Mouse (Mus musculus) liver, postnatal 0 days (tissue): ENCODE data around the gene Utrn. TPM values are rescaled to one million over a fixed set of nuclear protein-coding genes. Genes with fewer than 3 reads are reported as not detected.
A peak's percentile ranks its signal among the peaks of the same experiment; 100 is the strongest.

ENCODE experiments used
- ATAC-seq: fragments of 200-750 bp; cut with Nextera tagmentation; 2 replicates; pipeline ENCODE4 v1.8.0; 2017; ENCODE audit warnings: mild to moderate bottlenecking, moderate library complexity
- DNase-seq: peaks from one replicate; pipeline ENCODE4 v3.0.0-alpha.2; 2016
- H3K27ac ChIP-seq: fragments of 300-500 bp; sonication (generic); 2 replicates; pipeline ENCODE4 v1.5.1; 2014; ENCODE audit warnings: antibody characterized with exemption, moderate library complexity, mild to moderate bottlenecking, low read depth
- H3K27me3 ChIP-seq: fragments of 300-500 bp; sonication (generic); 2 replicates; pipeline ENCODE4 v1.6.1; 2014; ENCODE audit warnings: low read length, control low read depth, mixed read lengths; ENCODE audit not compliant: insufficient read depth
- H3K36me3 ChIP-seq: fragments of 300-500 bp; sonication (generic); replicated peaks from 2 replicates; pipeline ENCODE4 v1.6.1; 2014; ENCODE audit warnings: mild to moderate bottlenecking, control low read depth, low read length, moderate library complexity, mixed read lengths; ENCODE audit not compliant: insufficient read depth
- H3K4me1 ChIP-seq: fragments of 300-500 bp; sonication (generic); 2 replicates; pipeline ENCODE4 v1.6.1; 2014; ENCODE audit warnings: antibody characterized with exemption, mild to moderate bottlenecking, control low read depth; ENCODE audit not compliant: insufficient read depth
- H3K4me2 ChIP-seq: fragments of 300-500 bp; sonication (generic); 2 replicates; pipeline ENCODE4 v1.6.1; 2014; ENCODE audit warnings: low read depth, mild to moderate bottlenecking, low read length, moderate library complexity, mixed read lengths
- H3K4me3 ChIP-seq: fragments of 300-500 bp; sonication (generic); 2 replicates; pipeline ENCODE4 v1.5.1; 2014; ENCODE audit warnings: low read depth, low read length
- H3K9ac ChIP-seq: fragments of 300-500 bp; sonication (generic); replicated peaks from 2 replicates; pipeline ENCODE4 v1.6.1; 2014; ENCODE audit warnings: mild to moderate bottlenecking, moderate library complexity
- H3K9me3 ChIP-seq: fragments of 300-500 bp; sonication (generic); 2 replicates; pipeline ENCODE4 v1.6.1; 2016; ENCODE audit warnings: mild to moderate bottlenecking, control low read depth, low read length, mixed read lengths
- CTCF ChIP-seq: sonication (generic); IDR thresholded peaks from 2 replicates; pipeline ENCODE4 v1.5.1; 2016; ENCODE audit warnings: antibody characterized with exemption, low read depth
- EP300 ChIP-seq: IDR thresholded peaks from 2 replicates; pipeline ENCODE4 v1.6.1; 2016; ENCODE audit warnings: antibody characterized with exemption, low read depth, mild to moderate bottlenecking
- WGBS: fragments of 180-500 bp; shearing (Covaris S2); extraction: QIAGEN DNeasy Blood & Tissue Kit; methylation state at CpG from one replicate; pipeline ENCODE4 v1.1.7; 2014; ENCODE audit not compliant: insufficient replicate concordance; 5-methylcytosine and 5-hydroxymethylcytosine counted together
- polyA plus RNA-seq: library from polyadenylated mRNA; unstranded; fragments of >200 nt; fragmentation: Nextera tagmentation; extraction: Ambion mirVana; gene quantifications from 2 replicates; pipeline ENCODE4 v1.2.1, GENCODE M21; 2015

Utrn gene
- polyA plus RNA-seq, 1 experiment from 2014 or later = 9.7 TPM

DNA sequence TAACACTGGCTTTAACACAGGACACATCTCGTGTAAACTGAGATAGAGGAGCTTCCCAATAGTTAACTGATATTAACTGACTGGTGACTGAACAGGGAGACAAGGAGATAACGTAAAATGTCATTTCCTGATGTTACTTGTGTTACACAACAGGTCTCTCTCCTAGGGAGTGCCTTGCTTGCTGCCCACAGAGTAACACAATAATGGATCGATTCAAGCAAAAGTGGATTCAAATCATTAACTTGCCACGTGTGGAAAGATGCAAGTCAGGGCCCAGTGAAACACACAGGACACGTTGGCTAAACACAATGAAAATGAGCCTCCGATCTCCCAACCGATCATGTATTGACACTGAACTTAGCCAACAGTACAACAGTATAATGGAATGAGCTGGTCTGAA lies 281.1 kb downstream of the Utrn start:
- Histone ChIP-seq H3K36me3 (no peaks in the 10 kb centered on the region), H3K27ac (no peak overlapping the region), H3K4me1 (no peaks in the 10 kb centered on the region), H3K4me2 (0 out of 2 replicates have a peak overlapping the region, but pooled peaks have one; percentile 2), H3K27me3 (no peaks in the 10 kb centered on the region), H3K4me3 (no peak overlapping the region), H3K9ac (no peak overlapping the region), H3K9me3 (no peaks in the 10 kb centered on the region)
- DNase-seq (no peak), ATAC-seq (peak; percentile 68)
- TF ChIP-seq CTCF (no peak), EP300 (no peak)
- 53% methylated on average over 7 of the region's 7 CpGs for WGBS

- H3K4me1 ChIP-seq = no peaks in the 10 kb centered on the region
- 91% methylated on average over 1 of the region's 1 CpGs for WGBS
- no peak overlapping the region for H3K4me3 ChIP-seq
- H3K9ac ChIP-seq = no peak overlapping the region
- no peaks in the 10 kb centered on the region for H3K36me3 ChIP-seq
- no peak for TF ChIP-seq EP300
- no peak for TF ChIP-seq CTCF
- H3K9me3 ChIP-seq = no peaks in the 10 kb centered on the region
- no peak for ATAC-seq
- H3K4me2 ChIP-seq = no peak overlapping the region
- H3K27me3 ChIP-seq = no peaks in the 10 kb centered on the region
- H3K27ac ChIP-seq = no peak overlapping the region
- DNase-seq = no peak
These were observed 281.8 kb downstream of the Utrn start for GRCm38 (mm10) chr10:12587318-12587717.

- Histone ChIP-seq H3K27ac (no peak overlapping the region), H3K4me1 (no peaks in the 10 kb centered on the region), H3K4me3 (no peak overlapping the region), H3K9ac (no peak overlapping the region), H3K4me2 (no peak overlapping the region), H3K36me3 (no peaks in the 10 kb centered on the region), H3K27me3 (no peaks in the 10 kb centered on the region), H3K9me3 (no peaks in the 10 kb centered on the region)
- DNase-seq = no peak
- no peak for ATAC-seq
- 87% methylated on average over 2 of the region's 2 CpGs for WGBS
- TF ChIP-seq CTCF = no peak
- TF ChIP-seq EP300 = no peak
These were observed 282.3 kb downstream of the Utrn start for GRCm38 (mm10) chr10:12586825-12587224.

DNA sequence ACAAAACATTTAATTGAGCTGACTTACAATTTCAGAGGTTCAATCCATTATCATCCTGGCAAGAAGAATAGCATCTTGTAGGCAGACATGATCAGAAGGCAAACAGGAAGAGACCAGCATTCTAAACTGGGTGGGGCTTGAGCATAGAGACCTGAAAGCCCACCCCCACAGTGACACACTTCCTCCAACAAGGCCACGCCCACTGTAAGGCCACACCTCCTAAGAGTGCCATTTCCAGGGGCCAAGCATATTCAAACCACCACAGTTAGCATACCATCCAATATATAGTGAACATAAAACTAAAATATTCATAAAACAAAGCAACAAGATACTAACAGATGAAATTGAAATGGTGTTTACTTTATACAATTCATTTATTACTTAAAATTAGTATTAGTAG lies 283.0 kb downstream of the Utrn start:
- no peak overlapping the region for H3K4me3 ChIP-seq
- no peaks in the 10 kb centered on the region for H3K36me3 ChIP-seq
- DNase-seq = no peak
- no peak for TF ChIP-seq CTCF
- no peak for TF ChIP-seq EP300
- H3K4me1 ChIP-seq = no peaks in the 10 kb centered on the region
- ATAC-seq = no peak
- H3K9me3 ChIP-seq = no peaks in the 10 kb centered on the region
- H3K9ac ChIP-seq = no peak overlapping the region
- 79% methylated on average over 1 of the region's 1 CpGs for WGBS
- no peak overlapping the region for H3K27ac ChIP-seq
- no peaks in the 10 kb centered on the region for H3K27me3 ChIP-seq
- no peak overlapping the region for H3K4me2 ChIP-seq

DNA sequence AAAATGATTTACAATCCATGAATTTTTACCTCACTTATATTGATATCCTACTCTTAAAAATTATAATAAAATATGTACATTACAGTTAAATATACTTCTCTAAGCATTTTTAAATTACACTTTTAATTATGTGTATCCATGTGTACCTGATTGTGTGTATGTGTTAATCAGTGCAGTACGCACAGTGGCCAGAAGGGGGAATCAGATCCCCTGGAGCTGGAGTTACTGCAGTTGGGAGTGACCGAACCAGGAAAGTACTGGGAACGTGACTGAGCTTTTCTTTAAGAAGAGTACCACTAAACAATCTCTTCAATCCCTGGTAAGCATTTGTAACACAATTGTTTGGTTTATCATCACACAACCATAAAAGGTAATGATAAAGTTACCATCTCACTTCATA lies 285.7 kb downstream of the Utrn start:
- 85% methylated on average over 3 of the region's 3 CpGs for WGBS
- peak; percentile 24 for TF ChIP-seq CTCF
- no peak for TF ChIP-seq EP300
- H3K27ac ChIP-seq = no peak overlapping the region
- no peaks in the 10 kb centered on the region for H3K27me3 ChIP-seq
- H3K36me3 ChIP-seq = no peaks in the 10 kb centered on the region
- H3K9ac ChIP-seq = no peak overlapping the region
- no peak overlapping the region for H3K4me3 ChIP-seq
- H3K4me2 ChIP-seq = no peak overlapping the region
- DNase-seq = no peak
- ATAC-seq = no peak
- no peaks in the 10 kb centered on the region for H3K4me1 ChIP-seq
- H3K9me3 ChIP-seq = no peaks in the 10 kb centered on the region

DNA sequence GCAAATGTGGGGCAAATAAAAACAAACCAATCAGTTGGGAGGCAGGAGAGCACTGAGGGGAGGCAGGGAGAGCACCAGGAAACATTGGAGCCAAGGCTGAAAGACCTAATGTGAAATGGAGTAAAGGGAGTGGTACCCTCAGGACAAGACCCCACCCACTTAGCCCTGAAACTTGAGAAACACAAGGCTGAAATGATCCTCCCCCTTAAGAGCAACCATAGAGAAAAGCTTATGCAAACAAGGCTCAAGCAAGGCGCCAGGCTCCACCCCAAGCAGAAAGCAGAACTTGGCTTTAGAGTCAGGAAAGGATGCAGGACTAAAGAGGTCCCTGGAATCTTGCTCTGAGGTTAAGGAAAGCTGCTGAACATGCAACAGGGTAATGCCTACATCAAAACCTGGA lies 290.1 kb downstream of the Utrn start:
- DNase-seq (no peak), ATAC-seq (no peak)
- 53% methylated on average over 1 of the region's 1 CpGs for WGBS

More for the DNA sequence above, 290.1 kb downstream of the Utrn start:
- no peak for TF ChIP-seq CTCF
- no peak for TF ChIP-seq EP300
- H3K4me2 ChIP-seq = no peak overlapping the region
- H3K9ac ChIP-seq = no peak overlapping the region
- H3K4me1 ChIP-seq = no peaks in the 10 kb centered on the region
- no peaks in the 10 kb centered on the region for H3K9me3 ChIP-seq
- no peaks in the 10 kb centered on the region for H3K27me3 ChIP-seq
- H3K36me3 ChIP-seq = no peaks in the 10 kb centered on the region
- H3K27ac ChIP-seq = no peak overlapping the region
- H3K4me3 ChIP-seq = no peak overlapping the region
